Mouse (Mus musculus) lung, postnatal 0 days (tissue): Measurements from ENCODE around the gene Gm10134.

Source experiments
- CTCF ChIP-seq: IDR thresholded peaks from 2 replicates; pipeline ENCODE4 v1.5.1; 2016; ENCODE audit warnings: antibody characterized with exemption, mild to moderate bottlenecking
- EP300 ChIP-seq: IDR thresholded peaks from 2 replicates; pipeline ENCODE4 v1.6.1; 2016; ENCODE audit warnings: antibody characterized with exemption, mild to moderate bottlenecking, control low read depth

- TF ChIP-seq EP300 (no peak), CTCF (no peak)
These were observed 8.3 kb upstream of the Gm10134 start for GRCm38 (mm10) chr2:28497561-28497960.
